Mouse (Mus musculus) inflammation-experienced regulatory T-cells, adult 6 months (primary cell): ENCODE measurements around the gene Dnajb11. TPM values are rescaled to one million over a fixed set of nuclear protein-coding genes. Genes with fewer than 3 reads are reported as not detected.

Experiments
- ATAC-seq: one replicate; pipeline ENCODE4 v1.8.0; 2017
- polyA plus RNA-seq, 3 experiments: library from polyadenylated mRNA; unstranded; fragments of 100-300 nt; shearing (Covaris generic); gene quantifications; one replicate each; pipeline ENCODE4 v1.2.1; 2017

Gene Dnajb11
- polyA plus RNA-seq, 3 experiments from 2014 or later = 43.0 to 79.0 (median 48.2) TPM

DNA sequence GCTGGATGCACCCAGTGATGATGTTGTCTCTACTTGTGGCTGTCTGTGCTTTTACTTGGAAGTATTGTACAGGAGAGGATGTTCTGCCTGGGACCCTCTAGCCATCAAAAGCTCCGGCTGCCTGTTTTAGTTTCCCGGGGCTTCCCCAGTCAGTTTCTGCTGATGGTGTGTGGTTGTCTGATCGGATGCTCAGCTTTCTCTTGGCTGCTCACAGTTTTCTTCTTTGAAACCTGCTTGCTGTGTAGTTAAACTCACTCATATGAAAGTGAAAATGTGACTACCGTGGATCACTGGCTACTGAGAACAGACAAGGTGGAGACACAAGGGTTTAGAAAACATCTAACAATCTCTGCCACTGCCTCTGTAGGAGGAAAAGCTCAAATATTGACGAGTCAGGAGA, 25.8 kb downstream of the Dnajb11 start:
- peak; percentile 76 for ATAC-seq

DNA sequence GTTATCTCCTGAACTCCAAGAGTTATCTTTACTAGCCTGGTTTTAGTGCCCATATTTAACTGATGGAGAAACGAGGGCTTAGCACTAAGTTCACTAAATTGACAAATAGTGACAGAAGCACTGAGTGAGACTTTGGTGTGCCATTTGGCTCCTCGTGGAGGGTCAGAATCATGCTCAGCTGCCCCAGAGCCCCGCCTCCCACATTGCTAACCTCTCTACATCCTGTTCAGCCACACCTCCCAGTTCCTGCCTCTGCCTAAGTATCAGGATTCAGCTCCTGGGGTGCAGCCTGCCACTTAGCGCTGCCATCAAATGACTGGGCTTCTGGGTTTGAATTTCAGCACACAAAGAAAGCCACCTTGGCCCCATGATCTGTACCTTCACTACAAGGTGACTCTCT, 27.7 kb downstream of the Dnajb11 start:
- no peak for ATAC-seq

DNA sequence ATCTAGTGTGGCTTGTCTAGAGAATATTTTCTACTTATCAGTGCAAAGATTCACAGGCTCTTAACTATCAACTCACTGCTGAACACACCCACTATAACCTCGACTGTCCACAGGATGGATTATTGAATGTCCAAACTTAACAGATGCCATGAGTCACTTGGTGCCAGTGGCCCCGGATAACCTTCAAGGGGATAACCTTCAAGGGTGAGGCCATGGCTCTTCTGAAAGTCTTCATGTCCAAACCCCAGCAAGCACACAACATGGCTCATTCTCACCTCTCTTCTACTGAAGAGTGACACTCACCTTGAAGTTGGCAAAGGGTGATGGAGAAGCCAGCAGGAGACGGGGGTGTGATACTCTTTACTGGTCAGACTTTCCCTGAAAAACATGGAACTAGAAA, 29.1 kb downstream of the Dnajb11 start:
- no peak for ATAC-seq

DNA sequence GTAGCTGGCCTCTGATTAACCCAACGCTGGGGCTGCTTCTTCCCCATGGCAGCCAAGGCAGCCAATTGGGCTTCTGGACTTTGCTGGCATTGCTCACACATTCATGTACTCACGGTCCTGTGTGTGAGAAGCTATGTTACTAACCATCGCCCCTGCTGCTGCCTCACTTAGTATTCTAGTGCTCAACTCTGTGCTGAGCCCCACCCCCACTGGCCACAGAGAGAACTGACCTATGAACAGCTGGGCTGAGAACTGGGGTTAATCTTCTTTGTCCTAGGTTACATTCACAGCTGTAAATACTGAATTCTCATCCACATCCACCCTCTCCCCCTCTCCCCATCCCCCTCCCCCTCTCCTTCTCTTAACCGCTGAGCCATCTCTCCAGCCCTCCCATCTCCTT, 31.2 kb downstream of the Dnajb11 start:
- no peak for ATAC-seq

DNA sequence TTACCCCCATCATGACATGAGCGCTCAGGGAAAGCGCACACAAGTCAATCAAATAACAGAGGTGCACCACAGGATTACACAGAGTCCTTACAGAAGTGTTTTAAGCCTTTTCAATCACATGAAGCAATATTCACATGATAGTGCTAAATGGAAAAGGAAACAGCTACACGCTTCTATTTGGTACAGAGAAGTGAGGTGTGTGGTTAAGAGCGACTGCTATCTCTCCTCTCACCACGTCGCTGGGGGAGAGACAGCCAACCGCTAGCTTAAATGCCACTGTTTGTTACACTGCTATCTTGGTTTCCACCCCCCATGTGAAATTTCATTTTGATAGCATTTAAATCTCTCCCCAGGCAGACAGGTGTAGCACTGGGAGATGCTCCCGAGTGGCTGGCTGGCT, 32.1 kb downstream of the Dnajb11 start:
- ATAC-seq = no peak

DNA sequence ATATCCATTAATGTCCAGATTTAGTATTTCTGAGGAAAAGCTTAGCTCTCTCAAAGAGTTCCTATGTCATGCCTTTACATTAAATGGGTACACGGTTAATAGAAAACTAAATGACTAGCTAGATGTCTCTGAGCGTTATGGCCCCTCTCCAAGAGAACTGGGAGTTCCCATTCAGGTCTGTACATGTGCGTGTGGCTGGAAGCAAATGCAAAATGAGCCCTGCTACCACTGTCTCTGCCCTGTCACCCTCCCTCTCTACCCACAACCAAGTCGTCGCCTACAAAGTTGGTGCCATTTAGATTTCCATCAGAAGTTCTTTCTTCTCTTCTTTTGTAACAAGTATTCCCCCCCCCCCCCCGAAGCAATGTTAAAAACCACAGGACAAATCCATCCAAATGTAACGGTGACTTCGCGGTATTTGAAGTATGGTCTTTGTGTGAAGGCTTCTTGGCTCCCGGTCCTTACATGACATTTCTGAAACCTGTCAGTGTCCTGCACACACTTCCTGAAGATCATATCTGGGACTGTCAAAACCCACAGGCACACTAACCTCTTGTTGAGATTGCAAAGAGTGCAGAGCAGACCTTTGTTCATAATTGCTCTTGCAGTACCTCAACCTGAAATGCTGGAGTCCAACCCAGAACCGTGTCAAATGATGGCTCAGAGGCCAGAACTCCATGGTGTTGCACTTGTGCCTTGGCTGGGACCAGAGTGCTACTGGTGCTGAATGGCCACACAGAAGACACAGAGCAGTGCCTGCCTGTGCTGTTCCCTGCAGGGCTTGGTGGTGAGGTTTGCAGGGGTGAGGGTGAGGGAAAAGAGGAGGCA, 33.3 kb downstream of the Dnajb11 start, which contains the start of gene Ahsg:
TSS of gene Ahsg (plus strand) at position 595 of the 828 bp plus-strand sequence.
- ATAC-seq = no peak

DNA sequence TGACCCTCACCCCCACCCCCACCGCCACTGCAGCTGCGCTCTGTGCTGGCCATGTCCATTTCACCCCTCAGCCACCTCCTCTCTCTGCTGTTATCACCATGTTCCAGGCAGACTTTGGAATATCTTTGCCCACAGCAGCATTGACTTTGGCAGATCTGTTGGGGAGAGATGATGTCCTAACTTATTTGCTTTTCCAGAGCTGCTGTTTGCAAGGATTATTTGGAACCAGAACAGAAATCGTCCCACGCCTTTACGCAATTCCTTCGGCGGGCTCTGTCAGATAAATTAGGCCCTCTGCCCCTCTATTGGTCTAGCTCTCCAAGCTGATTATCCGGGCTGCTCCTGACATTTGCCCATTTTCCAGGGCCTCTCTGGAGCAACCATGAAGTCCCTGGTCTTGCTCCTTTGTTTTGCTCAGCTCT, 34.1 kb downstream of the Dnajb11 start:
- no peak for ATAC-seq

DNA sequence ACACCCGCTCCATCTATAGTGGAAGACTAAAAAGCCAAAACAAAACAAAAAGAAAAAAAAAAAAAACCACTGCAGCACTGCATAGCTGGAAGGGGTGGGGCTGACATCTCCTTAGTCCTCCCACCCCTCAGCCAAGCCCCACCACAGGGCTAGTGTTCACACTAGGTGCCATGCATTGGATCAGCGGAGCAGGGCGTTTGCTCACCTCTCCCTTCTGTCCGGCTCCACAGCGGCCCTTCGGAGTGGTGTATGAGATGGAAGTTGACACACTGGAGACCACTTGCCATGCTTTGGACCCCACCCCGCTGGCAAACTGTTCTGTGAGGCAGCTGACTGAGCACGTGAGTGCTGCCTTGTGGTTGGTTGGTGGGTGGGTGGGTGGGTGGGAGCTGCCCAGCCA, 36.5 kb downstream of the Dnajb11 start:
- ATAC-seq = no peak

DNA sequence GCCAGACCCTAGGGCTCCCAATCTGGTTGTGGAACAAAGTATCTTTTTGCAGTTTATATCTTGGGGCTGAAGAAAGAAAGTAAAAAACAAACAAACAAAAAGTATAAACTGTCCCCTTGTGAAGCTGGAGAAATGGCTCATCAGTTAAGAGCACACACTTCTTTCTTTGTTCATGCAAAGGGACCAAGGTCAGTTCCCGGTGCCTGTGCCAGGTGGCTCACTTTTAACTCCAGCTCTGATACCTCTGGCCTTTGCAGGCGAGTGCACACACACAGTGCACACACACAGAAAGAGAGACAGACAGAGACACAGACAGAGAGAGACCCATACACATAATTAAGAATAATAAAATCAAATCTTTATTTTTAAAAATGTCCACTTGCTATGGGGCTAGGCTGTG, 39.0 kb downstream of the Dnajb11 start:
- no peak for ATAC-seq

DNA sequence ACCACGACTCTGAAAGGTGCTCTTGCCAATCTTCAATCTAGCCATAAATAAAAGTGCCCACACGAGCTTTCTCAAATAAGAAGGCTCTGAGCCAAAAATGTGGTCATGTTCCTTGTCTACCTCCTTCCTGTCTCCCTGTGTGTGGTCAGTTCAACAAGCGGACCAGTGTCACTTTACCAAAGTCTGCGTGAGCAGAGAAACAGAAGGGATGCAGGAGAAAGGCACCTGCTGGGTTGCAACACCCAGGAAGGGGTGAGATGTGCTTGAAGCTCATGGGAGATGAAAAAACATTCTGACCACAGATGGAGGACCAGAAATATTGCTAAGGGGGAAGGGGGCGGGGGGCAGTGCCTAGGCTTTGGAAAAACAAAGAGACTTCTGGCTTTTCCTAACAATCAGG, 41.7 kb downstream of the Dnajb11 start:
- ATAC-seq = no peak

DNA sequence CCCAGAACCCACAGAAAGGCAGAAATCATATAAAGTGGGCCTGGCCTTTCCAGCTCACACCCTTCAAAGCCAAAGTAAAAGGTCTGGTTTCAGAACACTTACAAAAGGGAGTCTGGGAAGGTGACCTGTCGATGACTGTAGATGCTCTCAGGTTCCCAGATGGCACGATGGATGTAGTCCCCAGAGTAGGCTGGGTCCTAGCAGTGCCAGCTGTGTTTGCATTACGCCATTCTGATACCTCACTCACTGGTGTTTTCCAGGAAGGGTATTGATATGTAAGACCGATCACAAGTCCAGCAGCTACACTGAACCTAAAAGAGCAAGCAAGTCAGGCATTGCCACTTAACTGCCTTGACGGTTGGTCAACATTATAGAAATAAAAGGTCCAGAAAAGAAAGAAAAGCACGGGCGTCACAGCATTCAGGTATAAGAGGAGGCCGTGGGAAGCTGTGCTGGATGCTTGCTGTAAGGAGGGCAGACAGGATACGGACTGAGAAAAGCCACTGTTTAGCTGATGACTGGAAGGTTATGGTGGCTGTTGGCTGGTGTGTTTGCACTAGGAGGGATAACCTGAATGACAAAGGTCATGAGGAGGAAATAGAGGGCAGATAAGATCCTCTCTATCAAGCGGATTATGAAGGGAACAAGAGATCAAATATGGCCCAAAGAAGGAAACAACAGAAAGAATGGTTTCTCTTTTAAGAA, 42.4 kb downstream of the Dnajb11 start:
- ATAC-seq = no peak

DNA sequence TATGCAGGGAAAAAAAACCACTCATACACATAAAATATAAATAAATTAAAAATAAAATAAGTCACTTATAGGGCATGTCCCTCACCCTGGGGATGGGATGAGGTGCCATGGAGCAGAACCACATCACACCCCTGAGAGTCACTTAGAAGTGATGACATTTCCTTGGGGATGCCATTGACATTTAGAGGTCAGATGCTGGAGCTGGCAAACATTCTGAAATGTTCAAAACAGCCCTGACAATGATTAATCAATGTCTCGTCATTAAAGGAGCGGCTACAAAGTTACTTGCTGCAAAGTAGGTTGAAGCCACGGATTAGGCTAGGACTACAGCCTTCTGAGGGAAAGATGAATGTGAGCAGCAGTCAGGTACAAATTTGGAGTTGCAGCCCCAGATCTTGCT, 43.7 kb downstream of the Dnajb11 start:
- ATAC-seq = no peak

DNA sequence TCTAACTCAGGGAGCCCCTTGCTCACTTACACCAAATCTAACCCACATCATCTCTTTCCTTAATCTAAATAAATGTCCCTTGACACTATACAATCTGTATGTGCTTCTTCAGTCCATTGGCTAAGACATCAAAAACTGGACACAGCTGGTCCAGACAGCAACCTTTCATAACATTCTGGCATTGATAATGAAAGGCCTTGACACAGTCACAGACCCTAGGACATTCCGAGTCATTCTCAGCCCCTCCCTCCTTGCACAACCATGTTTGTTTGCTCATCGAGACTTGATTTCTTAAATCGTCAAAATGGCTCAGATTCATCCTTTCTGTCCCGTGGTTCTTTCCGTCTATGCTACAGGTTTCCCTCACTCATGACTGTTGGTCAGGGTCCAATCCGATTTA, 51.6 kb downstream of the Dnajb11 start:
- ATAC-seq = no peak

DNA sequence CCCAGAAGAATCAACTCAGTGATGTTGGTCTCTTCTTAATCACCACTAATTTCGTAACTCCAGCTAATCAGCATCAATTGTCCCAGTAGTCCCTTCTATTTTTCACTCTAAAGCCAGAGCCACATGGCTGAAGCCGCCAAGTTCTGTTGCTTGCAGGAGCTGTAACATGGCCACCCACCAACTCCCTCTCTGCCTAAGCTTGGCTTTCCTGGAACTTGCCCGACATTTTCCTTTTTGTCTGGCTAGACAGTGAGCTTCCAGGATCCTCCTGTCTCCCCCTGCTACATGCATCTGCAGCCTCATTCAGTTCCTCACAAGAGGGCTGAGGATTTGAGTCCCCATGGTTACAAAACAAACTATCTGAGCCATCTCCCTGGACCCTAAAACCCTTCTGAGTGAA, 54.3 kb downstream of the Dnajb11 start:
- ATAC-seq = no peak

DNA sequence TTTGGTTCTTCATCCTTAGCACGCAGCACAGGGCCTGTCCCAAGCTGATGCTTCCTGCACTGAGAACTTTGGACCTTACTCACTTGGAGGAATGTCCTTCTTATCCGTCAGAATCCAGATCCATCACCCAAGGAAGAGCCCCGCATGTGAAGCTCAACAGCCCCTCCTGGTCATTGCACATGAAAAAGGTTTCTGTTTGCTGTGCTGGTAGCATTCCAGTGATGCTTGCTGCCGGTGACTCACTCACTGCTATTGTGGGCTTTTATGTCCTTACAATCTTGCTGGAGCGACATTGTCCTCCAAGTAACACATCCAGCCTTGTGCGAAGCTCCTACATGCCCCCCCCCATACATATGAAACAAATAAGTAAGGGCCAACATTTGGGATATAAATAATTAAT, 55.2 kb downstream of the Dnajb11 start:
- ATAC-seq = no peak

DNA sequence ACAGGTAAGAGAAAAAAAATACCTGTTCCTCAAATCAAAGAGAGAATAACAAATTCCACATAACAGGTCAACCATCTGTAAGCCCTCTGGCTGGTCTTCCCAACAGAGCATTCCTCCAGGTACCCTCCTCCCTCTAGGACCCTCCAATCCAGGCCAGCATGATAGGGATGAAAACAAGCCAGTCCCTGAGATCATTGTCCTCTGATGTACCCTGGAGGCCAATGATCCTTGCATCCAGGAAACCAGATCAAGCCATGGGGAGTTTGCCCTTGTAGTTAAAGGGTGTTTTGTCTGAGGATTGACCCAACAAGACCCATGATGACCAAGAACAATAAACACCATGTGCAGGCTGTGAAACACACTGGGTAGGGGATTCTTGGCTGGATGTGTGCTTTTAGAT, 56.6 kb downstream of the Dnajb11 start:
- ATAC-seq = no peak

DNA sequence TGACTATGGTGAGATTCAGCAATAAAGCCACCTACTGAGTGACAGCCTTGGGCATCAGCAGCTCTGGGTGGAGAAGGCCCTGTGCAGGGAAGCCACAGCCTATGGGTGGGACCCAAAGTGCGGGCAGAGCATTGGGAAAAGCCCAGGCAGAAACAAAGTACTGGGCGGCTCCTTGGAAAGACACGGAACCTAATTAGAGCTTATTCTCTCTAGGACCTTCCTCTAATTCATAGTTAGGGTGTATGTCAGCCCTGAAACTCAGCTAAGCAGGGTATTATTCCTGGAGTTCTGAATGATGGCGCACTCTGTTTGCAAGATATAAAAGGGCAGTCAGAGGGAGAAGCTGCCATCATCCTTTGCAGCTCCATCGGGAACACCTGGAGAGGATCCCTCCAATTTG, 60.4 kb downstream of the Dnajb11 start, which contains the start of gene Fetub:
TSS of gene Fetub (plus strand) at position 301 of the 400 bp plus-strand sequence.
- no peak for ATAC-seq

DNA sequence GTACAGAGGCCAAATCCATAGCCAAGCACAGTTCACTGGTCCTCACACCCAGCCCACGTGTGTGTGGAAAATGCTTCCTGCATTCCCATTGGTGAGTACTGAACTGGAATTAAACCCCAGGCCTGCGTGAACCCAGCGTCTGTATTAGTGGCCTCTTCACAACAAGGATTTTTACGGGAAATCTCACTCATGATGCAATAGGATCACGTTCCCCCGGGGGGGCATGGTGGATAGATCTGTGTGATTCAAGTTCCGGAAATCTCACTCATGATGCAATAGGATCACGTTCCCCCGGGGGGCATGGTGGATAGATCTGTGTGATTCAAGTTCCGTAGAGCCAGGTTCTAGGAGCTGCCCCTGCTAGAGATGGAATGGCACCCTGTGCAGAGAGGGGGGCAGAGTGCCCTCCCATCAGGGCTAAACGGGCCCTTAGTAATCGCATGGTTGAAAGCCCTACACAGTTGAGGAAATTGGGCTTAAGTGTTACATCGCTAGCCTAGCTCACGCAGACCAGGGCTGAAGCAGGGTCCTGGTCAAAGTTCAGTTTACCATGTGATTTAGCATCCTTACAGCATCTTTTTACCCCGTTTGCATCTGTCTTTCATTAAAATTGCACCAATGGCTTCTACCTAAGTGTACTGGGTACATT, 61.1 kb downstream of the Dnajb11 start:
- ATAC-seq = no peak

DNA sequence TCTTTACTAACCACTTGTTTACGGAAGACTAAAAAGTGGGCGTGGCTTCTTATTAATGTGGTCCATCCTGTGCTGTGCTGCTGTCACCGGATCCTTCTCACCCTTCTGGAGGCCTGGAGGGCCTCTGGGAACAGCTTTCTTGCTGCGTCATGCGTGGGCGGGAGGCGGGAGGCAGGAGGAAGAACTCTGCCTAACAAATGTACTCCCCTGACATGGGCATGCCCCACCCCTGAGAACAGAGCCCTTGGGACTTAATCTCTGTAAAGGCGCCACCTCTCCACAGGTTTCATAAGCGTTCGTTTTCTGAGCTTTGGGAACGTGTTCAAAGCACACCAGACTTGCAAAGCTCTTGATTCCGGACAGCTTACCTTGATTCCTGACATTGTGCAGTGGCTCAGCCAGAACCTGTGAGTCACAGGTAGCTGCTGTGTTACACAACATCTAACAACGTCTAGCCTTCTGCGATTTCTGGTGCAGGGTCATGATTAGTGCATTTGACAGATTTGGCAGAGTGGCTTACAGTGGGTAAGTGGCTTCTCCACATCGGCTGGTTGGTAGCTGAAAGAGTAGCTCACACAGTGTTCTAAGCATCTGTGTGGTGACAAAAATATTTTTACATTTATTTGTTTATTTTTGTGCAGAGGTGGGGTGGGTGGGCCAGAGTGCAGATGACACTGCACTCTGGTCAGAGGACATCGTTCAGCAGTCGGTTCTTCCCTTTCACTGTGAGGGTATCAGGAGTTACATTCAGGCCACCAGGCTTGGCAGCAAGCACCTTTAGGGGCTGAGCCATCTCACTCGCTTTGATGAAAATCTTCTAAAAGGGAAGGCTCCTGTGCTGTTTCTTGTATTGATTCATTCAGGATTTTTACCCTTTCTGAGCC, 62.6 kb downstream of the Dnajb11 start:
- peak; percentile 21 for ATAC-seq

DNA sequence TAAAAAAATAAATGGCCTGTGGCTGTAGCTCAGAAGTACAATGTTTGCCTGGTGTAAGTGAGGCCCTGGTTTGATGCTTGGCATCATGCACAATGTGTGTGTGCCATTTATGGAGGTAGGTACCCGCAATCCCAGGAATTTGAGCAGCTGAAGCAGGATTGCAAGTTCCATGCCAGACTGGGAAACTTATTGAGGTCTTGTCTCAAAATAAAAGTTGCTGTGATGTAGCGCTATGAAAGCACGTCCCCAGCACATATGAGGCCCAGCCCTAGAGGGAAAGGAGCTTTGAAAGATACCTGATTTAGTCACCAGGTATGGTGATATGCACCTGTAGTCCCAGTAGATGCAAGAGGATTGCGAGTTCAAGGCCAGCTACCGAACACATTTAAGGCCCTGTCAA, 64.1 kb downstream of the Dnajb11 start:
- ATAC-seq = no peak

DNA sequence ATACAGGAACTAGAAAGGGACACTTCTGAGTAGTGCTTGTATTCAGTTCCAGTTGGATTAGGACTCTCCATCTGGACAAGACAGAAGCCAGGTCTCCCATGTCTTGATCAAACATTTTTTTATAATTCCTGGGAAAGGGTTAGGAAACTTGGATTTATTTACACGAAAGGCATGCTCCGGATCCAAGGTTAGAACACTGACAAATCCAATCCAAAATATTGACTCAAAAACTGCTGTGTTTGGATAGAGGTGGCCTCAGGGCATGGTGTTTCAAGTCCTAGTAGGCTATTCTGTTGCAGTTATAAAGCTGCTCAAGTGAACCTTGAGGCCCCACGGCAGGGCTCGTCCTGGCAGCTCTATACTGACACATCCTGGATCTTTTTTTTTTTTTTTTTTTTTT, 64.8 kb downstream of the Dnajb11 start:
- no peak for ATAC-seq
